Mouse (Mus musculus): ENCODE measurements around the gene Ncbp2. TPM values are rescaled to one million over a fixed set of nuclear protein-coding genes. Genes with fewer than 3 reads are reported as not detected.

Ncbp2 gene
- polyA plus RNA-seq, 1 experiment: 34.4 TPM

DNA sequence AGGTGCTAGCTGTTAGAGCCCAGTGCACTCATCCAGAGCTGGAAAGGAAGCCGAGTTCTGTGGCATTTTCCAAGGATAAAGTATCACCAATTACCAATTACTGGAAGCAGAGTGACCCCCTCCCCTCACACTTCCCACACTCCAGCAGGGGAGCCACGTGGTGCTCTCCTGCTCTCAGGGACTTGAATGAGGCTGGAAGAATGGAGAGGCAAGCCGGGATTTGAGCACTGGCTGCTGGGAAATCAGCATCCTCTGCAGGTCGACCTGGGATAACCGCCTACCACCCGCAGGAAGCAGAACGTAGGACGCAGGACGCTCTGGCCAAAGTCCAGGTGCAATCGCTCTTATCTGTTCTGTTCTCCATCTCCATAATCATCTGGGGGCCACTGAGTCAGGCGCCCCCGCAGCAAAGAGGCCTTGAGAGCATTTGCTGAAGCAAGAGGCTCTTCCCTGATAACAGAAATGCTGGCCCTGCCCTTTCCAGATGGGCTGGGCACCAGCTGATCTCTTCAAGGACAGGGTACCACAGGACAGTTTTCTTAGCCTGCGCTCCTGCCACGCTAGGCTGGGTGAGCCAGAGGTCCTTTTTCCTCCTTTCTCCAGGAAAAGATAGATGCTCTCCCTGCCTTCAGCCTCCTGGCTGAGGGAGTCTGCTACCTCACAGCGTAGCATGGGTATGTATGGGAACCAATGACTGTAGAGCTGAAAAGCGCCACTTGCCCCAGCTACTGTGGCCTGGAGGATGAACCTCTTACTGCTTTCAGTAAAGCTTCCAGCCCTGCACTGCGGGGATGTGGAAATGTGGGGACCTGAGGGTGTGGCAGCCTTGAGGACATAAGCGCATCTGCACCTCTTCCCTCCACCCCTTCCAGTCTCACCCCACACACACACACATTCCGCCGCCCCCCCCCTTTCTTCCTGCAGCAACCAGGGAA, 42.2 kb upstream of the Ncbp2 start:
- H3K79me2 ChIP-seq (ENCODE audit: control insufficient read depth, insufficient read depth): no peaks in the 10 kb centered on the region
- H3K4me3 ChIP-seq (ENCODE audit: insufficient read depth, poor library complexity, severe bottlenecking): no peak overlapping the region
- H3ac ChIP-seq (ENCODE audit: control insufficient read depth, insufficient read length, low read depth): no peak overlapping the region
- no peaks in the 10 kb centered on the region for H3K36me3 ChIP-seq (ENCODE audit: control insufficient read depth, insufficient read depth)
- H3K27me3 ChIP-seq (ENCODE audit: control insufficient read depth, insufficient read depth, insufficient read length): no peaks in the 10 kb centered on the region
- TF ChIP-seq MYOG (IDR thresholded peaks at IDR 0.05; ENCODE audit: control insufficient read depth, extremely low read depth, insufficient read length): no peak
- TF ChIP-seq CTCF (IDR thresholded peaks at IDR 0.05; ENCODE audit: control insufficient read depth, insufficient read depth, insufficient read length): no peak
- no peak for TF ChIP-seq MAX (IDR thresholded peaks at IDR 0.05)
- TF ChIP-seq CEBPB (IDR thresholded peaks at IDR 0.05; ENCODE audit: low read depth): no peak
- TF ChIP-seq MYOD1 (IDR thresholded peaks at IDR 0.05; ENCODE audit: control insufficient read depth, insufficient read length, low read depth): no peak
- TF ChIP-seq FOSL1 (IDR thresholded peaks at IDR 0.05; ENCODE audit: insufficient read depth, low read length, poor library complexity, severe bottlenecking): no peak
- TF ChIP-seq USF1 (IDR thresholded peaks at IDR 0.05; ENCODE audit: low read depth): no peak
- no peaks in the 10 kb centered on the region for H3K79me3 ChIP-seq (ENCODE audit: low read depth)

DNA sequence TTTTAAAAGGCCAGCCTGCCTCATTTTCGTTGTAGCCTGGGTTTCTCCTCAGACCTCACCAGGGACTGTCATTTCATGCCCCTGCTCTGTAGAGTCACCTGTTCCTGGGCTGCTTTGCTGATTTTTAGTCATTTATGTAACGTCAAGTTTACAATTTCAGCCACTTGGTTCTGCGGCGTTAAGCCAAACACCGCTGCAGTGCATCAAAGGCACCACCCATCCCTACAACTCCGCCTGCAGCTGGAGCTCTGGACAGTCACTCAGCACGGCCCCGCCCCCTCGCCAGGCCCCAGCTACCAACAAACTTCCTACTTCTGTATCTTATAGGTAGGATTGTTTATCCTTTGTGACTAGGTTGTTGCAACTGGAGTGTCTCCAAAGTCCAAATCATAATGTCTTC, 41.4 kb upstream of the Ncbp2 start:
- H3K36me3 ChIP-seq (ENCODE audit: control insufficient read depth, insufficient read depth): no peaks in the 10 kb centered on the region
- no peak overlapping the region for H3K4me3 ChIP-seq (ENCODE audit: insufficient read depth, poor library complexity, severe bottlenecking)
- TF ChIP-seq FOSL1 (IDR thresholded peaks at IDR 0.05; ENCODE audit: insufficient read depth, low read length, poor library complexity, severe bottlenecking) (no peak), MYOG (IDR thresholded peaks at IDR 0.05; ENCODE audit: control insufficient read depth, extremely low read depth, insufficient read length) (no peak), USF1 (IDR thresholded peaks at IDR 0.05; ENCODE audit: low read depth) (no peak), CEBPB (IDR thresholded peaks at IDR 0.05; ENCODE audit: low read depth) (no peak), MYOD1 (IDR thresholded peaks at IDR 0.05; ENCODE audit: control insufficient read depth, insufficient read length, low read depth) (no peak), MAX (IDR thresholded peaks at IDR 0.05) (no peak), CTCF (IDR thresholded peaks at IDR 0.05; ENCODE audit: control insufficient read depth, insufficient read depth, insufficient read length) (no peak)
- no peaks in the 10 kb centered on the region for H3K79me3 ChIP-seq (ENCODE audit: low read depth)
- no peaks in the 10 kb centered on the region for H3K79me2 ChIP-seq (ENCODE audit: control insufficient read depth, insufficient read depth)
- no peak overlapping the region for H3ac ChIP-seq (ENCODE audit: control insufficient read depth, insufficient read length, low read depth)
- no peaks in the 10 kb centered on the region for H3K27me3 ChIP-seq (ENCODE audit: control insufficient read depth, insufficient read depth, insufficient read length)

DNA sequence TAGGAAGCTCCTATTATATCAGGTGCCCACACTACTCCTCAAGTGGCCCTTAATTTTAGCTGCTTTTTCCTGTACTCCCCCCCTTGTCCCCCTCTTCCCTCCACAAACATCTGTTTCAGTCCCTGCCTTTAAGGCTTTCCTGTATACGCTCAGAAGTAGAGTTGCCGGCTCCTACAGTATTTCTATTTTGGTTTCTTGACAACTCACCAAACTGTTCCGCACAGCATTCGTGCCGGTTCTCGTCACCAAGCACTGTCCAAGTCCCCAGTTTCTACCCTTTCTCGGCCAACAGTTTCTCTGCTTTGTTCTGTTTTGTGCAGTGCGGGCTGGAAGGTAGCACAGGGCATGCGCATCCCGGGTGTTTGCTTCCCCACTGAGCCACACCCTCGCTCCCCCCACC, 39.4 kb upstream of the Ncbp2 start:
- H3ac ChIP-seq (ENCODE audit: control insufficient read depth, insufficient read length, low read depth): no peak overlapping the region
- no peaks in the 10 kb centered on the region for H3K36me3 ChIP-seq (ENCODE audit: control insufficient read depth, insufficient read depth)
- no peaks in the 10 kb centered on the region for H3K79me3 ChIP-seq (ENCODE audit: low read depth)
- TF ChIP-seq MYOD1 (IDR thresholded peaks at IDR 0.05; ENCODE audit: control insufficient read depth, insufficient read length, low read depth) (no peak), CEBPB (IDR thresholded peaks at IDR 0.05; ENCODE audit: low read depth) (no peak), MAX (IDR thresholded peaks at IDR 0.05) (no peak), FOSL1 (IDR thresholded peaks at IDR 0.05; ENCODE audit: insufficient read depth, low read length, poor library complexity, severe bottlenecking) (no peak)
- H3K27me3 ChIP-seq (ENCODE audit: control insufficient read depth, insufficient read depth, insufficient read length): no peaks in the 10 kb centered on the region
- H3K4me3 ChIP-seq (ENCODE audit: insufficient read depth, poor library complexity, severe bottlenecking): no peak overlapping the region
- no peaks in the 10 kb centered on the region for H3K79me2 ChIP-seq (ENCODE audit: control insufficient read depth, insufficient read depth)

DNA sequence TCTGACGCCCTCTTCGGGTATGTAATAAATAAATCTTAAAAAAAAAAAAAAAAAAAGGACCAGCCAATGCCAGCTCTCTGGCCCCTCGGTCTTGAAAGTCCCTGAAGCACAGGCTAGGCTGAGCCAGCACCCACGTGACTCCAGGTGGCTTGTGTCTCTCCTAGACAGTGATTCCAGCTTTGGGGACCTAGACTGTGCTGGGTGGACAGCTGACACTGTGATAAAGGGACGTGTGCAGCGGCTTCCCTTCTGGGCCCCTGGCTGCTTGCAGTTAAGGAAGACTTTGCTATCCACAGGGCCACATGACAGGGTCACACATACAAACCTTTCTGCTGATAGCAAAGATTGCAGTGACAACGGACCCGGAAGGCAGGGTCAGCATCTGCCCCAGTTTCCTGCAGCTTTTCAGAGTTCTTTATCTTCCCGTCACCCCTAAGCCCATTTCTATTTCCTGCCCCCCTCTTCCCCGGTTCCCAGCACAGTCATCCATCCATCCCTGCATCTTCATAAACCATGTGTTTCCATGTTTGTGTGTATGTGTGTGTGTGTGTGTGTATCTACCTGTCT, 37.9 kb upstream of the Ncbp2 start:
- no peaks in the 10 kb centered on the region for H3K79me2 ChIP-seq (ENCODE audit: control insufficient read depth, insufficient read depth)
- TF ChIP-seq FOSL1 (IDR thresholded peaks at IDR 0.05; ENCODE audit: insufficient read depth, low read length, poor library complexity, severe bottlenecking) (no peak), MAX (IDR thresholded peaks at IDR 0.05) (no peak), MYOD1 (IDR thresholded peaks at IDR 0.05; ENCODE audit: control insufficient read depth, insufficient read length, low read depth) (no peak), CTCF (IDR thresholded peaks at IDR 0.05; ENCODE audit: control insufficient read depth, insufficient read depth, insufficient read length) (no peak), MYOG (IDR thresholded peaks at IDR 0.05; ENCODE audit: control insufficient read depth, extremely low read depth, insufficient read length) (no peak), USF1 (IDR thresholded peaks at IDR 0.05; ENCODE audit: low read depth) (no peak)
- no peak overlapping the region for H3ac ChIP-seq (ENCODE audit: control insufficient read depth, insufficient read length, low read depth)
- H3K27me3 ChIP-seq (ENCODE audit: control insufficient read depth, insufficient read depth, insufficient read length): no peaks in the 10 kb centered on the region
- no peaks in the 10 kb centered on the region for H3K36me3 ChIP-seq (ENCODE audit: control insufficient read depth, insufficient read depth)
- H3K4me3 ChIP-seq (ENCODE audit: insufficient read depth, poor library complexity, severe bottlenecking): no peak overlapping the region
- H3K79me3 ChIP-seq (ENCODE audit: low read depth): no peaks in the 10 kb centered on the region

DNA sequence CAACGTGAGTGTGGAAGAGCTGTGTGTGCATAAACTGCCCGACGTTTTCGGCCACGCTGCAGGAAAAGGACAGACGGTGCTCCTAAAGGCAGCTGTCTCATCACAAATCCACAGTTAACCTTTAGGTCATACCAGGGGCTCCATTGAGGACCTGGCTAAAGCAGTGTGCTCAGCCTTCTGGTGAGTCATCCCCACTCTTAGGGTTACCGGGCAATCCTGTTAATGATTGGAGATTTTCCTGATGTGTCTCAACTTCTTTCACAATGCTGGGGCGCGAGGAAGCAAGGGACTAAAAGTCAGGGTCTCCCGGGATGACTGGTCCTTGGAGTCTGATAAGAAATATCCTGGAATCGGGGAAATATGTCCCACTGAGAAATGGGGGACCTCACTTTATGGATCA, 30.5 kb upstream of the Ncbp2 start:
- TF ChIP-seq MYOD1 (IDR thresholded peaks at IDR 0.05; ENCODE audit: control insufficient read depth, insufficient read length, low read depth) (no peak), CTCF (IDR thresholded peaks at IDR 0.05; ENCODE audit: control insufficient read depth, insufficient read depth, insufficient read length) (no peak), USF1 (IDR thresholded peaks at IDR 0.05; ENCODE audit: low read depth) (no peak), FOSL1 (IDR thresholded peaks at IDR 0.05; ENCODE audit: insufficient read depth, low read length, poor library complexity, severe bottlenecking) (no peak), MYOG (IDR thresholded peaks at IDR 0.05; ENCODE audit: control insufficient read depth, extremely low read depth, insufficient read length) (no peak), MAX (IDR thresholded peaks at IDR 0.05) (no peak), CEBPB (IDR thresholded peaks at IDR 0.05; ENCODE audit: low read depth) (no peak)
- H3ac ChIP-seq (ENCODE audit: control insufficient read depth, insufficient read length, low read depth): no peak overlapping the region
- H3K27me3 ChIP-seq (ENCODE audit: control insufficient read depth, insufficient read depth, insufficient read length): no peaks in the 10 kb centered on the region
- no peaks in the 10 kb centered on the region for H3K36me3 ChIP-seq (ENCODE audit: control insufficient read depth, insufficient read depth)
- no peaks in the 10 kb centered on the region for H3K79me2 ChIP-seq (ENCODE audit: control insufficient read depth, insufficient read depth)
- H3K79me3 ChIP-seq (ENCODE audit: low read depth): no peaks in the 10 kb centered on the region
- H3K4me3 ChIP-seq (ENCODE audit: insufficient read depth, poor library complexity, severe bottlenecking): no peak overlapping the region

Data from C2C12 (cell line).